Mouse (Mus musculus): ENCODE results near the gene Akr1c18. TPM values are rescaled to one million over a fixed set of nuclear protein-coding genes. Genes with fewer than 3 reads are reported as not detected.

Akr1c18 gene
- polyA plus RNA-seq, 1 experiment from 2014 or later, result 1.00 TPM

DNA sequence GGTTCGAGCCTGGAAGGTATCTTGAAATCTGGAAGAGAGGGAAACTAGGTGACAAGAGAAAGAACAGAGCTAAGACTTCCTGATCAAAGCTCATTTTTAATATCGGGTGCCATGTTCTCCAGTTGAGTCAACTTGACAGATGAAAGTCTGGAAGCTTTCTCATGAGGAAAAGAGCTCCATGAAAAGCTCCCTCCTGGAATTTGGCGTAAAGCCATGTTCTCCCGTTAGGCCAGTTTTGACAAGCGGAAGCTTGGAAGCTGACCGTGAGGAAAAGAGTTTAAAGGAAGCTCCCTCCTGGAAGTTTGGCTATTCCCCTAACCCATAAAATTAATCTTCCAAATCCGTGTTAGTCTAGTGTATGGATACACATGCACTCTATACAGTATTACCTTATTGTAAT is 27.3 kb downstream of the Akr1c18 start:
- WGBS, result 54% methylated on average over 7 of the region's 7 CpGs
- ATAC-seq (replicated peaks; ENCODE audit: extremely low read depth, insufficient read depth, low FRiP score), result no peak
- H3K27me3 ChIP-seq (ENCODE audit: control insufficient read depth, insufficient read depth, low read length), result no peaks in the 10 kb centered on the region
- H3K4me2 ChIP-seq (ENCODE audit: low read depth, low read length), result no peak overlapping the region
- H3K4me3 ChIP-seq (ENCODE audit: low read length), result no peak overlapping the region
- H3K27ac ChIP-seq (ENCODE audit: low read length), result no peak overlapping the region
- no peaks in the 10 kb centered on the region for H3K4me1 ChIP-seq (ENCODE audit: control insufficient read depth, insufficient read depth, low read length)
- H3K9me3 ChIP-seq (replicated peaks; ENCODE audit: control insufficient read depth, low read length), result no peaks in the 10 kb centered on the region
- no peak overlapping the region for H3K9ac ChIP-seq (ENCODE audit: low read length)
- no peaks in the 10 kb centered on the region for H3K36me3 ChIP-seq (ENCODE audit: control insufficient read depth, insufficient read depth)

DNA sequence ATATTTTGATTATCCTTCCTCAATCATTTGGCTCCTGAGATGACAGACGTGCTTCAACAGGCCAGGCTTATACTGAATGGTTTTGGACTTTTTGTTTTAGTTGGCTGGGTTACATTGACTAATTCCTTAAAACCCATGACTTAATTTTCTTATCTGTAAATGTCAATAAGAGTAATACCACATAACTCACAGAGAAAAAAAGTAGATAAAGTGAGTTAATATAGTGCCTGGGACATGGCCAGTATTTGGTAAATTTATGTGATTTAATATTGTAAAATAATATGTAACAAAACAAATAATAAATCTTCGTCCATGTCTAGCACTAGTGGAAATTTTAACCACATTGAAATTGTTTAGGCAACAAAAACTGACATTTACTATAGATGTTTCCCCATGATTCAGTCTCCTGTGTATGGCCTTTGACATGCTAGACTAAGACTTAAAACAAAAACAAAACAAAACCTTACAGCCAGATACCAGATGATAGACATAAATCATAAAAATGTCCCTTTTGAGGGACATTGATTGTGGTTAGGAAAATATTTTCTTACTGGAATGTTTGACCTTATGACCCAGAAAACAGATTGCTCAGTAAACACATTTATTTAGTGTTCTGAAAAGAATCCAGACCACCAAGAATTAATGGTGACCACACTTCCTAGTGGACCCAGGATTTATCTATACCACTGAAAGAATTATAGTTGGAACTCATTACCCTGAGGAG is 31.1 kb downstream of the Akr1c18 start:
- Histone ChIP-seq H3K36me3 (ENCODE audit: control insufficient read depth, insufficient read depth) (no peaks in the 10 kb centered on the region), H3K4me3 (ENCODE audit: low read length) (no peak overlapping the region), H3K27me3 (ENCODE audit: control insufficient read depth, insufficient read depth, low read length) (no peaks in the 10 kb centered on the region), H3K4me2 (ENCODE audit: low read depth, low read length) (no peak overlapping the region), H3K9ac (ENCODE audit: low read length) (no peak overlapping the region), H3K27ac (ENCODE audit: low read length) (no peak overlapping the region), H3K4me1 (ENCODE audit: control insufficient read depth, insufficient read depth, low read length) (no peaks in the 10 kb centered on the region), H3K9me3 (replicated peaks; ENCODE audit: control insufficient read depth, low read length) (no peaks in the 10 kb centered on the region)
- 50% methylated on average over 2 of the region's 2 CpGs for whole genome bisulfite sequencing
- no peak for ATAC-seq (replicated peaks; ENCODE audit: extremely low read depth, insufficient read depth, low FRiP score)

DNA sequence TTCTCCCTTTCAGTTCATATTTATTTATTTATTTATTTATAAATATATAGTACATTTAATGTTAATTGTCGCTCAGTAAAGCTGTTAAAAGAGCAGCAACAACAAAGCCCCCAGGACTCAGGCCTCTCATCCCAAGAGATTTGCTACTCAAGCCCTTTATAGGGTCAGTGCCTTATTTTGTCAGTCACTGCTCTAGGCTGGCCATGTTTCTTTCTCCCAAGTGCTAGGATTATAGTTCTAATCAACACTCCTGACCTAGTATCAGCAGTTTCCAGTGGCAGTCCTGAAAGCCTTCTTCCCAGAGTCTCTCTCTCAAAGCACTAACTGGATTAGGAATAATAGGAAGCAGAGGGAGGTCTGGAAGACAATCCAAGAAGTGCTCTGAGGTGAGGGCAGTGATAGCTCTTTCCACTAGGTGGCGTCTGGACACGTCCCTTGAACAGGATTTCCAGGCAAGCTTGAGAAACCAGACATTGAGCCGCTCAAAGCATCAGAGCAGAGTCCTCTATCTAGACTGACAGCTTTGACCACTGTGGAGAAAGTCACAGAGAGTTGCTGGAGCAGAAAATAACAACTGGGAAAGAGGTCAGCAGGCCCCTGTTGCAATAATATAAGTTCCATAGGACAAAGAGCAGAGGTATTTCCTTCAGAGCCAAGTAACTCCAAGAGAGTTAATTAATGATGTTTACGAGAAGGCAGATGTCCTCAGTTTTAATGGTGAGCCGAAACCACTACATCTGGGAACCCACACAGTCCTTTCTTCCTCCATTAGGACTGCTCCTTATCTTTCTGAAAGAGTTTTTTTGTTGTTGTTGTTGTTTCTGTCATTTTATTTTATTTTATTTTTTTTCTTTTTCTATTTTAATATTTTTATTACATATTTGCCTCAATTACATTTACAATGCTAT is 39.9 kb downstream of the Akr1c18 start:
- no peaks in the 10 kb centered on the region for H3K36me3 ChIP-seq (ENCODE audit: control insufficient read depth, insufficient read depth)
- H3K27ac ChIP-seq (ENCODE audit: low read length), result no peak overlapping the region
- ATAC-seq (replicated peaks; ENCODE audit: extremely low read depth, insufficient read depth, low FRiP score), result peak; percentile 65
- 26% methylated on average over 6 of the region's 6 CpGs for WGBS
- no peak overlapping the region for H3K4me3 ChIP-seq (ENCODE audit: low read length)
- no peaks in the 10 kb centered on the region for H3K9me3 ChIP-seq (replicated peaks; ENCODE audit: control insufficient read depth, low read length)
- H3K27me3 ChIP-seq (ENCODE audit: control insufficient read depth, insufficient read depth, low read length), result no peaks in the 10 kb centered on the region
- no peak overlapping the region for H3K9ac ChIP-seq (ENCODE audit: low read length)
- no peak overlapping the region for H3K4me2 ChIP-seq (ENCODE audit: low read depth, low read length)
- H3K4me1 ChIP-seq (ENCODE audit: control insufficient read depth, insufficient read depth, low read length), result no peaks in the 10 kb centered on the region

DNA sequence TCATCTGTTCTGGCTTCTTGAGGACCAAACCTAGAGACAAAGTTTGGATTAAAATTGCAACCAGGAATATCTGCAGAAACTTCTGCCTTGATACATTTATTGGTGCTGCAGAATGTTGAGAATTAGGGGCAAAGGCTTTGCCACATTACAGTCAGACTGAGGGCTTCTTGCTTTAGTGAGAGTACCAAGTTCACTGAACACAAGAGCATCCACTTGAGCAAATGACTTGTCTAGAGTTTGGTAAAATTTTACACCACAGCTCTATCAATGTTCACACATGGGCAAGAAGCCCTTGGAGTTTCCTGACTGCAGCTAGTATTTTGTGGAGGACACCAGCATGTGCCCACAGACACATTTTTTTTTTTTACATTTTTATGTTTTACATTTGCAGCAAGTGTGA is 47.7 kb downstream of the Akr1c18 start:
- Histone ChIP-seq H3K36me3 (ENCODE audit: control insufficient read depth, insufficient read depth) (no peaks in the 10 kb centered on the region), H3K4me3 (ENCODE audit: low read length) (no peak overlapping the region)

DNA sequence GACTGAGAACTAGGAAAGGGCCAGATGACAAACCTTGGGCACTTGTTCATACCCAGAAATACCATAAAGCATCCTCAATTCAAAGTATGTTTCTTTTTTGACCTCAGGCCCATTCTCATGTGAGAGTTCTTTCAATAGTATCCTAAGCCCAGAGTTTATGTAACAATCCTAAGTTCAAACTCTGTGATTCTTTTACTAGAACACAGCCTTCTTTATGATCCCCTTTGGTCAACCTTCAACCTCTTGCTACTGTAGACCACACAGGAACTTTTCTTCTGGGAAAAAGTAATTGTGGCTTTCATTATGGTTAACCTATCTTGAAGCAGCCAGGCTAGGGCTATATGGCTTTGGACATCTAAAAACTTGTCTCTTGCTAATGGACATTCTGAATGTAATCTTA is 48.8 kb downstream of the Akr1c18 start:
- H3K36me3 ChIP-seq (ENCODE audit: control insufficient read depth, insufficient read depth), result no peaks in the 10 kb centered on the region
- no peak overlapping the region for H3K9ac ChIP-seq (ENCODE audit: low read length)
- H3K9me3 ChIP-seq (replicated peaks; ENCODE audit: control insufficient read depth, low read length), result no peaks in the 10 kb centered on the region
- no peak overlapping the region for H3K27ac ChIP-seq (ENCODE audit: low read length)
- no peak overlapping the region for H3K4me3 ChIP-seq (ENCODE audit: low read length)
- no peak overlapping the region for H3K4me2 ChIP-seq (ENCODE audit: low read depth, low read length)
- ATAC-seq (replicated peaks; ENCODE audit: extremely low read depth, insufficient read depth, low FRiP score), result no peak
- H3K4me1 ChIP-seq (ENCODE audit: control insufficient read depth, insufficient read depth, low read length), result no peaks in the 10 kb centered on the region
- H3K27me3 ChIP-seq (ENCODE audit: control insufficient read depth, insufficient read depth, low read length), result no peaks in the 10 kb centered on the region

More for the DNA sequence above, 47.7 kb downstream of the Akr1c18 start:
- H3K9me3 ChIP-seq (replicated peaks; ENCODE audit: control insufficient read depth, low read length), result no peaks in the 10 kb centered on the region
- no peak overlapping the region for H3K4me2 ChIP-seq (ENCODE audit: low read depth, low read length)
- H3K27ac ChIP-seq (ENCODE audit: low read length), result no peak overlapping the region
- H3K27me3 ChIP-seq (ENCODE audit: control insufficient read depth, insufficient read depth, low read length), result no peaks in the 10 kb centered on the region
- H3K4me1 ChIP-seq (ENCODE audit: control insufficient read depth, insufficient read depth, low read length), result no peaks in the 10 kb centered on the region
- H3K9ac ChIP-seq (ENCODE audit: low read length), result no peak overlapping the region
- no peak for ATAC-seq (replicated peaks; ENCODE audit: extremely low read depth, insufficient read depth, low FRiP score)

Other genes starting within 250 kb of the Akr1c18 start
- 37.2 and 39.5 TPM in 2 replicates for gene Net1, start 232.4 kb downstream of the Akr1c18 start, polyA plus RNA-seq (2015; fragmentation: Nextera tagmentation; extraction: Ambion mirVana)
- gene Tubal3, start 232.4 kb downstream of the Akr1c18 start, polyA plus RNA-seq (2015; fragmentation: Nextera tagmentation; extraction: Ambion mirVana), result 0.13 TPM in 1 of 2 replicates, not detected in the other
- gene Ucn3, start 205.3 kb downstream of the Akr1c18 start, polyA plus RNA-seq (2015; fragmentation: Nextera tagmentation; extraction: Ambion mirVana), result not detected in 2 replicates
- gene Akr1c14, start 101.6 kb downstream of the Akr1c18 start, polyA plus RNA-seq (2015; fragmentation: Nextera tagmentation; extraction: Ambion mirVana), result 2.3 and 3.2 TPM in 2 replicates
- 17.0 and 30.7 TPM in 2 replicates for gene Akr1c13, start 40.5 kb upstream of the Akr1c18 start, polyA plus RNA-seq (2015; fragmentation: Nextera tagmentation; extraction: Ambion mirVana)
- 1.4 and 2.2 TPM in 2 replicates for gene Akr1c19, start 78.0 kb upstream of the Akr1c18 start, polyA plus RNA-seq (2015; fragmentation: Nextera tagmentation; extraction: Ambion mirVana)
- gene Akr1c12, start 128.8 kb upstream of the Akr1c18 start, polyA plus RNA-seq (2015; fragmentation: Nextera tagmentation; extraction: Ambion mirVana), result 3.2 and 7.0 TPM in 2 replicates